ENCODE assay signal across 8 mouse cellular contexts in the genomic region with DNA sequence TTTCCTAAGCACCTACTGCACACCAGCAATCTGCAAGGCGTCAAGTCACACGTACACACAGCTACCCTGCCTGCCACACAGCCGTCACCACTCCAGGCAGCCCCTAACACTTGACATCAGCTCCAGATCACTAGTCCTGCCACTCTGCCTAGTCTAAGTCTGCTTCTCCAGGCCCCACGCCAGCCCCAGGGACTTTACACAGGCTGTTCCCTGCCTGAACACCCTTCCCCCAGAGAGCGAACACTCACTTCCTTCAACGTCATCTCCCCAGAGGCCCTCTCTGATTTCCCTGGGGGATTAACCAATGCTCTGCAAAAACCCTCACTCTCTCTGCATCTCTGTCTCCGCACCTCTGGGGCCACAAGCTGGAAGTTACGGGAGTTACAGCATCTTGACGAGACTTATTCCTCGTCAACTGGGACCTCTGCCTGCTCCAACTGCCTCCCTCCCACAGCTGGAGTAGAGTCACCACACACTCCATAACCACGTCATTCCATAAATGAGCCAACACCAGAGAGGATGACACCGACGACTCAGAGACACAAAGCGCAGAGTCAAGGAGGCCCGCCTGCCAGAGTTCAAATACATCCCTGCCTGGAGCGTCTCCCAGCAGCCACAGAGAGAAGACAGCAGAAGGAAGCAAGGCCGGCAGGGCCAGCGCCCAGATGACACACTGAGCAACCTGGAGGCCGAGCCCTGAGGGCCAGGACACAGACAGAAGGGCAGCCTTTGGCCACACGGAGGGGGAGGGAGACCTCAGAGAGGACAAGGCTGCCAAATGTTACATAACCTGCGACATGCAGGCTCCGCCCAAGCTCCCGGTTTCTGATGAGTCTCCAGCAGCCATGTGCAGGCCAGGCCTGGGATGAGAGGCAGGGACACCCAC. TPM values are rescaled to one million over a fixed set of nuclear protein-coding genes. Genes with fewer than 3 reads are reported as not detected.
DNase-seq lines count a peak whose midpoint lies in the region; ATAC-seq and TF ChIP-seq lines count a peak whose summit lies in the region.

No protein-coding gene starts in this region.

- no peak overlapping the region for H3K9ac ChIP-seq in forebrain, embryonic 11.5 days (ENCODE audit: low read length)
- no peak overlapping the region for H3K9ac ChIP-seq in embryonic facial prominence, embryonic 15.5 days
- peak overlapping the region; percentile 17; the same call in 1 of the 2 replicates for H3K9ac ChIP-seq in heart, embryonic 16.5 days (ENCODE audit: low read length)
- H3K9ac ChIP-seq in liver, adult 2 months (ENCODE audit: low read depth, low read length): no peak overlapping the region

- H3K9me3 ChIP-seq in forebrain, embryonic 10.5 days: no peaks in the 10 kb centered on the region
- H3K9me3 ChIP-seq in forebrain, embryonic 11.5 days (ENCODE audit: control insufficient read depth, low read length): no peaks in the 10 kb centered on the region
- no peaks in the 10 kb centered on the region for H3K9me3 ChIP-seq in embryonic facial prominence, embryonic 15.5 days (replicated peaks)
- H3K9me3 ChIP-seq in heart, embryonic 16.5 days (replicated peaks; ENCODE audit: control insufficient read depth, low read length): no peaks in the 10 kb centered on the region

- TF ChIP-seq POLR2A in liver, adult 2 months (IDR thresholded peaks at IDR 0.05; ENCODE audit: extremely low read depth, insufficient read depth, low read length): no peak

- WGBS in forebrain, embryonic 10.5 days: 80% methylated on average over 23 of the region's 23 CpGs
- WGBS in forebrain, embryonic 11.5 days: 77% methylated on average over 23 of the region's 23 CpGs
- WGBS in embryonic facial prominence, embryonic 15.5 days: 59% methylated on average over 23 of the region's 23 CpGs
- 56% methylated on average over 23 of the region's 23 CpGs for WGBS in heart, embryonic 16.5 days
- 47% methylated on average over 23 of the region's 23 CpGs for WGBS in liver, adult 2 months

- H3K4me1 ChIP-seq in forebrain, embryonic 10.5 days: peaks cover 65% of the 10 kb centered on the region
- peaks cover 24% of the 10 kb centered on the region for H3K4me1 ChIP-seq in forebrain, embryonic 11.5 days (replicated peaks; ENCODE audit: control insufficient read depth, insufficient read depth, low read length)
- peaks cover 48% of the 10 kb centered on the region for H3K4me1 ChIP-seq in embryonic facial prominence, embryonic 15.5 days
- H3K4me1 ChIP-seq in heart, embryonic 16.5 days (ENCODE audit: control insufficient read depth, insufficient read depth, low read length): peaks cover 67% of the 10 kb centered on the region
- peaks cover 25% of the 10 kb centered on the region for H3K4me1 ChIP-seq in liver, adult 2 months (ENCODE audit: control insufficient read depth, insufficient read depth, low read length)

- no peak for ATAC-seq in forebrain, embryonic 11.5 days (replicated peaks; ENCODE audit: low FRiP score)
- no peak for ATAC-seq in embryonic facial prominence, embryonic 15.5 days (ENCODE audit: insufficient number of reproducible peaks, low FRiP score, low TSS enrichment, low read depth)
- peak; percentile 35 for ATAC-seq in heart, embryonic 16.5 days (replicated peaks; ENCODE audit: extremely low read depth, insufficient read depth, low FRiP score)
- no peak for ATAC-seq in inflammation-experienced regulatory T-cells, adult 6 months

- no peak overlapping the region for H3K4me3 ChIP-seq in forebrain, embryonic 10.5 days
- H3K4me3 ChIP-seq in forebrain, embryonic 11.5 days (ENCODE audit: low read depth, low read length): no peak overlapping the region
- no peak overlapping the region for H3K4me3 ChIP-seq in embryonic facial prominence, embryonic 15.5 days (replicated peaks)
- H3K4me3 ChIP-seq in heart, embryonic 16.5 days (ENCODE audit: low read length): no peak overlapping the region
- H3K4me3 ChIP-seq in liver, adult 2 months (ENCODE audit: insufficient read depth, low read depth, low read length): no peak overlapping the region

- peaks cover 76% of the 10 kb centered on the region for H3K36me3 ChIP-seq in forebrain, embryonic 10.5 days (replicated peaks)
- H3K36me3 ChIP-seq in forebrain, embryonic 11.5 days (ENCODE audit: control insufficient read depth, insufficient read depth, low read length): peaks cover 9% of the 10 kb centered on the region
- peaks cover 76% of the 10 kb centered on the region for H3K36me3 ChIP-seq in embryonic facial prominence, embryonic 15.5 days
- H3K36me3 ChIP-seq in heart, embryonic 16.5 days (ENCODE audit: control insufficient read depth, insufficient read depth): peaks cover 35% of the 10 kb centered on the region
- no peaks in the 10 kb centered on the region; the same call in 1 of the 2 replicates for H3K36me3 ChIP-seq in liver, adult 2 months (ENCODE audit: control insufficient read depth, insufficient read depth, low read length)

- peak; percentile 5; the same call in 1 of the 2 replicates for TF ChIP-seq CTCF in liver, adult 2 months (IDR thresholded peaks at IDR 0.05; ENCODE audit: low read depth, low read length)

- H3K79me2 ChIP-seq in liver, adult 2 months (ENCODE audit: control insufficient read depth, insufficient read depth, low read length): peaks cover 10% of the 10 kb centered on the region; the same call in 1 of the 2 replicates

- H3K27ac ChIP-seq in forebrain, embryonic 10.5 days: peak overlapping the region; percentile 67
- no peak overlapping the region for H3K27ac ChIP-seq in forebrain, embryonic 11.5 days (ENCODE audit: low read depth, low read length)
- H3K27ac ChIP-seq in embryonic facial prominence, embryonic 15.5 days (replicated peaks): peak overlapping the region; percentile 5; the same call in 1 of the 2 replicates
- peak overlapping the region; percentile 63 for H3K27ac ChIP-seq in heart, embryonic 16.5 days (ENCODE audit: low read length)
- H3K27ac ChIP-seq in liver, adult 2 months (replicated peaks; ENCODE audit: insufficient read depth, low read depth, low read length): peak overlapping the region; percentile 3; the same call in 1 of the 2 replicates

- DNase-seq in forebrain, embryonic 10.5 days (ENCODE audit: extremely low spot score, low spot score): no peak
- DNase-seq in forebrain, embryonic 11.5 days (ENCODE audit: low spot score): no peak
- DNase-seq in adrenal gland, adult 2 months: peak; percentile 93
- peak; percentile 96 for DNase-seq in liver, adult 2 months (ENCODE audit: extremely low read depth, low read depth, low spot score)
- peak; percentile 32 to 47 for DNase-seq in right cerebral cortex, adult 2 months (ENCODE audit: low spot score in 2 of 2)

- H3K4me2 ChIP-seq in forebrain, embryonic 11.5 days (ENCODE audit: low read depth, low read length, severe bottlenecking): no peak overlapping the region
- H3K4me2 ChIP-seq in embryonic facial prominence, embryonic 15.5 days (replicated peaks): no peak overlapping the region
- H3K4me2 ChIP-seq in heart, embryonic 16.5 days (ENCODE audit: low read depth, low read length): no peak overlapping the region

- peaks cover 9% of the 10 kb centered on the region for H3K27me3 ChIP-seq in forebrain, embryonic 10.5 days (ENCODE audit: poor library complexity, severe bottlenecking)
- H3K27me3 ChIP-seq in forebrain, embryonic 11.5 days (ENCODE audit: control insufficient read depth, insufficient read depth, low read length): no peaks in the 10 kb centered on the region
- no peaks in the 10 kb centered on the region for H3K27me3 ChIP-seq in embryonic facial prominence, embryonic 15.5 days
- H3K27me3 ChIP-seq in heart, embryonic 16.5 days (ENCODE audit: control insufficient read depth, insufficient read depth, low read length): no peaks in the 10 kb centered on the region
- no peaks in the 10 kb centered on the region for H3K27me3 ChIP-seq in liver, adult 2 months (ENCODE audit: control insufficient read depth, insufficient read depth, low read length)

RNA-seq across cellular contexts. Expression of gene Rflna, which starts 49.8 kb away (rescaled TPM):
- polyA plus RNA-seq in forebrain, embryonic 10.5 days (2016; fragmentation: Nextera tagmentation; extraction: Ambion mirVana): 3.4 and 4.3 TPM in 2 replicates
- 4.5 and 6.0 TPM in 2 replicates for polyA plus RNA-seq in forebrain, embryonic 11.5 days (2014; fragmentation: Nextera tagmentation; extraction: Ambion mirVana)
- 1 to 10 TPM; 4.6 to 5.6 TPM for total RNA-seq in adrenal gland, adult 2 months (2021)
- polyA plus RNA-seq in adrenal gland, adult 2 months (2012; rRNA removed): 18.7 and 21.1 TPM in 2 replicates
- polyA plus RNA-seq in embryonic facial prominence, embryonic 15.5 days (2015; fragmentation: Nextera tagmentation; extraction: Ambion mirVana): 22.1 and 24.0 TPM in 2 replicates
- 1.0 and 1.3 TPM in 2 replicates for polyA plus RNA-seq in heart, embryonic 16.5 days (2015; fragmentation: Nextera tagmentation; extraction: Ambion mirVana)
- total RNA-seq in liver, adult 2 months (2014; rRNA removed): not detected in 2 replicates
- 0.22 and 0.24 TPM in 2 replicates for polyA plus RNA-seq in liver, adult 2 months (2012; rRNA removed)
- polyA plus RNA-seq in inflammation-experienced regulatory T-cells, adult 6 months (2017; shearing (Covaris generic)): under 1 TPM in 2 of 3 experiments, not detected in 1; 0.36 to 0.87 TPM

Comparison
In these comparisons a context has a peak if more than half of its experiments do, and no peak if none do; other contexts are left out.
1. DNase-seq: peak in adrenal gland, adult 2 months (single experiment), liver, adult 2 months (single experiment) and right cerebral cortex, adult 2 months (2 of 2); none in forebrain, embryonic 10.5 days (single experiment) and forebrain, embryonic 11.5 days (single experiment).